Mouse (Mus musculus) effector memory CD4-positive, alpha-beta T cell, adult 5 months (primary cell): ENCODE data around the gene Sstr1. TPM values are rescaled to one million over a fixed set of nuclear protein-coding genes. Genes with fewer than 3 reads are reported as not detected.

Experiments
- polyA plus RNA-seq: library from polyadenylated mRNA; unstranded; fragments of 100-300 nt; shearing (Covaris generic); gene quantifications from one replicate; pipeline ENCODE4 v1.2.1, GENCODE M21; 2017

Sstr1 gene
- polyA plus RNA-seq, result not detected

DNA sequence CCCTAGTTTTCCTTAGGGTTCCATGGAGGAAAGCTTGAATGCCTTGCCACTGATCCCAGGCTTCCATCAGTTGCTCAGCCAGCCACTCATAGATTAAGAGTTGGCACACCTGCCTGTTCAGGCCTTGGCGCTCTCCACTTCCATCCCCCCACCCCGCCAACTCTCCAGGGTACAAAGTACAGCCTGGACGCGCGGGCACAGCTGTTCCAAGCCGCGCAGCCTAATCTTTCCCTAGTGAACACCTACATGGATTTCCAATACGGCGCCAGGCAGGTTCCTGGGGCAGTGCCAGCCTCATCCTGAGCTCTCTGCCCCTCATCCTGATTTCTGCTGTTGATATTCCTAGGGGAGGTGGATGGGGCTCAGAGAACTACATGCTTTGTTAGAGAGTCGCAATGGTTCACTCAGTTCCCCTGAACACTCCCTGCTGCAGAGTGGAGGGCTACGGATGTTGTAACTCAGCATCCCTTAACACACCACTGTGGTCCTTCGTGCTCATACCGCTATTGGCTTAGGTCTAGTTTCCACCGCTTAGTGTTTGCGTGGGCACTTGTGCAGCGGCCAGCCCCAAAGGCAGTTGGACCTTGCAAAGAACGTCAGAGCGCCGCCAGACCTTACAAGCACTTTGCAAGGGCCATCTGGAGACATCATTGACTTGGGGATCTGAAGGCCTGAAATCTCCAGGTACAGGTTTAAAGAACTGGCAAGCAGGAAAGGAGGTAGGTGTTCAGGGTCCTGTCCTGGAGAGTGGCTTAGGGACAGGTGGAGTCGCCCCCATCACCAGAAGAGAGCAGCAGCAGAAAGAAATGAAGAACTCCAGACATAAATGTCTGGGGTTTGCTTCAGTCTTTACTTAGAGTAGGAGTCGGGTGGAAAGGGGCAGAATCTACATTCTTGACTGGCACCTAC is at the start of gene Sstr1:
Sstr1 (plus strand) TSS at position 610 of the 909 bp plus-strand sequence.

Other genes with a start within 250 kb of the Sstr1 start
- gene Clec14a, start 57.5 kb downstream of the Sstr1 start, polyA plus RNA-seq, result not detected